Mouse (Mus musculus): ENCODE data around the gene Gm42372. TPM values are rescaled to one million over a fixed set of nuclear protein-coding genes. Genes with fewer than 3 reads are reported as not detected.

The Gm42372 gene
- total RNA-seq, 2 experiments from 2014 or later: 0.11 to 0.18 TPM

GRCm38 (mm10) chr7:17028923-17029322, 46.0 kb downstream of the Gm42372 start:
- ATAC-seq (ENCODE audit: poor library complexity, severe bottlenecking): no peak

DNA sequence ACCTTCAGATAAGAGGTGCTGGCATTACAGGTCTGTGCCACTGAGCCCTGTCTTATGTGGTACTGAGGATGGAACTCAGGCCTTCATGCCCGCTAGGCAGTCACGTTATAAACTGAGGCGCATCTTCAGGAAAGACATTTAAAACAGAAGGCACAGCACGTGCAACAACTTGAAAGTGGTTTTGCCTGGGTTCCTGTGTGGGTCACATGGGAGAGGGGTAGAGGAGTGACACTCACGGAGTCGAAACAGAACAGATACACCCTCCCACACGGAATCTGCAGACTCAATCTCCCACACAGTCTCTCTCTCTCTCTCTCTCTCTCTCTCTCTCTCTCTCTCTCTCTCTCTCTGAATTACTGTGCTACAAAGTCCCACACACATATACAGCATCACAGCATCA, 47.4 kb downstream of the Gm42372 start:
- ATAC-seq (ENCODE audit: poor library complexity, severe bottlenecking): no peak

Other genes with a start within 250 kb of the Gm42372 start
- 205 and 210 TPM in 2 replicates for gene Ap2s1, start 244.7 kb upstream of the Gm42372 start, total RNA-seq (2015)
- 81.5 and 95.7 TPM in 2 replicates for gene Ap2s1, start 244.7 kb upstream of the Gm42372 start, total RNA-seq (2017)
- gene Slc1a5, start 201.7 kb upstream of the Gm42372 start, total RNA-seq (2015): 48.1 and 55.7 TPM in 2 replicates
- 27.8 and 28.4 TPM in 2 replicates for gene Slc1a5, start 201.7 kb upstream of the Gm42372 start, total RNA-seq (2017)
- gene Strn4, start 167.2 kb upstream of the Gm42372 start, total RNA-seq (2015): 25.7 and 27.6 TPM in 2 replicates
- 45.9 and 50.0 TPM in 2 replicates for gene Strn4, start 167.2 kb upstream of the Gm42372 start, total RNA-seq (2017)
- 8.1 and 12.4 TPM in 2 replicates for gene Fkrp, start 166.4 kb upstream of the Gm42372 start, total RNA-seq (2015)
- 8.1 and 10.6 TPM in 2 replicates for gene Fkrp, start 166.4 kb upstream of the Gm42372 start, total RNA-seq (2017)
- 8.8 and 14.0 TPM in 2 replicates for gene Prkd2, start 140.2 kb upstream of the Gm42372 start, total RNA-seq (2015)
- 9.4 and 10.1 TPM in 2 replicates for gene Prkd2, start 140.2 kb upstream of the Gm42372 start, total RNA-seq (2017)
- 0.09 and 0.23 TPM in 2 replicates for gene Dact3, start 107.8 kb upstream of the Gm42372 start, total RNA-seq (2015)
- 0.15 and 0.16 TPM in 2 replicates for gene Dact3, start 107.8 kb upstream of the Gm42372 start, total RNA-seq (2017)
- not detected in 2 replicates for gene Gng8, start 91.3 kb upstream of the Gm42372 start, total RNA-seq (2015)
- gene Gng8, start 91.3 kb upstream of the Gm42372 start, total RNA-seq (2017): 0.48 TPM in 1 of 2 replicates, not detected in the other
- 16.0 and 18.1 TPM in 2 replicates for gene Ptgir, start 76.6 kb upstream of the Gm42372 start, total RNA-seq (2015)
- 14.5 and 16.6 TPM in 2 replicates for gene Ptgir, start 76.6 kb upstream of the Gm42372 start, total RNA-seq (2017)
- gene Calm3, start 59.0 kb upstream of the Gm42372 start, total RNA-seq (2015): 113 and 140 TPM in 2 replicates
- gene Calm3, start 59.0 kb upstream of the Gm42372 start, total RNA-seq (2017): 322 and 392 TPM in 2 replicates
- gene Pnmal2, start 38.4 kb upstream of the Gm42372 start, total RNA-seq (2015): not detected in 2 replicates
- gene Pnmal2, start 38.4 kb upstream of the Gm42372 start, total RNA-seq (2017): not detected in 2 replicates
- gene Pnmal1, start 23.4 kb upstream of the Gm42372 start, total RNA-seq (2015): not detected in 2 replicates
- not detected in 2 replicates for gene Pnmal1, start 23.4 kb upstream of the Gm42372 start, total RNA-seq (2017)
- gene Ccdc8, start 9.6 kb downstream of the Gm42372 start, total RNA-seq (2015): 0.02 and 0.07 TPM in 2 replicates
- gene Ccdc8, start 9.6 kb downstream of the Gm42372 start, total RNA-seq (2017): 0.40 and 0.69 TPM in 2 replicates
- gene Ppp5c, start 44.8 kb downstream of the Gm42372 start, total RNA-seq (2015): 39.9 and 51.4 TPM in 2 replicates
- 31.6 and 33.1 TPM in 2 replicates for gene Ppp5c, start 44.8 kb downstream of the Gm42372 start, total RNA-seq (2017)
- 0.11 and 0.25 TPM in 2 replicates for gene Hif3a, start 79.3 kb downstream of the Gm42372 start, total RNA-seq (2015)
- 0.24 TPM in 1 of 2 replicates, not detected in the other for gene Hif3a, start 79.3 kb downstream of the Gm42372 start, total RNA-seq (2017)
- 0.04 TPM in 1 of 2 replicates, not detected in the other for gene Psg16, start 91.0 kb downstream of the Gm42372 start, total RNA-seq (2015)
- gene Psg16, start 91.0 kb downstream of the Gm42372 start, total RNA-seq (2017): 0.28 TPM in 1 of 2 replicates, not detected in the other
- gene Ceacam3, start 167.2 kb downstream of the Gm42372 start, total RNA-seq (2015): not detected in 2 replicates
- gene Ceacam3, start 167.2 kb downstream of the Gm42372 start, total RNA-seq (2017): not detected in 2 replicates
- not detected in 2 replicates for gene Psg29, start 220.4 kb downstream of the Gm42372 start, total RNA-seq (2015)
- not detected in 2 replicates for gene Psg29, start 220.4 kb downstream of the Gm42372 start, total RNA-seq (2017)